Mouse (Mus musculus): ENCODE measurements around the gene Atp1b1. TPM values are rescaled to one million over a fixed set of nuclear protein-coding genes. Genes with fewer than 3 reads are reported as not detected.

Atp1b1 gene
- polyA plus RNA-seq (2014; fragmentation: Nextera tagmentation; extraction: Ambion mirVana): 23.7 and 32.9 TPM in 2 replicates

- Histone ChIP-seq H3K27ac (ENCODE audit: low read depth) (peak within 1 kb of the TSS; percentile 83), H3K9me3 (ENCODE audit: low read depth, low read length) (no peaks in the 10 kb centered on the region), H3K4me3 (ENCODE audit: low read depth, low read length) (peak within 1 kb of the TSS; percentile 58), H3K4me1 (ENCODE audit: insufficient read depth) (no peaks in the 10 kb centered on the region), H3K36me3 (ENCODE audit: insufficient read depth) (no peaks in the 10 kb centered on the region), H3K4me2 (peak within 1 kb of the TSS; percentile 83), H3K9ac (peak within 1 kb of the TSS; percentile 59), H3K27me3 (ENCODE audit: insufficient read depth, low read length) (peaks cover 42% of the 10 kb centered on the region)
- peak; percentile 93 for ATAC-seq (ENCODE audit: insufficient read depth)
- under 1% methylated on average over 35 of the region's 35 CpGs for WGBS
- DNase-seq: peak; percentile 90
- TF ChIP-seq CTCF (IDR thresholded peaks at IDR 0.05; ENCODE audit: low read depth): 0 out of 2 replicates have a peak, but pooled peaks have one; percentile 32
These were observed at the start of gene Atp1b1 for GRCm38 (mm10) chr1:164458245-164458613. Gene Atp1b1, minus strand, starts transcription at chr1:164458355.

GRCm38 (mm10) chr1:164505096-164505495 lies 46.9 kb upstream of the Atp1b1 start:
- Histone ChIP-seq H3K4me2 (no peak overlapping the region), H3K27me3 (ENCODE audit: insufficient read depth, low read length) (no peaks in the 10 kb centered on the region), H3K36me3 (ENCODE audit: insufficient read depth) (no peaks in the 10 kb centered on the region), H3K27ac (ENCODE audit: low read depth) (no peak overlapping the region), H3K9ac (no peak overlapping the region), H3K4me1 (ENCODE audit: insufficient read depth) (no peaks in the 10 kb centered on the region), H3K4me3 (ENCODE audit: low read depth, low read length) (no peak overlapping the region), H3K9me3 (ENCODE audit: low read depth, low read length) (no peaks in the 10 kb centered on the region)
- no peak for TF ChIP-seq CTCF (IDR thresholded peaks at IDR 0.05; ENCODE audit: low read depth)
- WGBS: 56% methylated on average over 3 of the region's 3 CpGs
- DNase-seq: no peak
- no peak for ATAC-seq (ENCODE audit: insufficient read depth)

DNA sequence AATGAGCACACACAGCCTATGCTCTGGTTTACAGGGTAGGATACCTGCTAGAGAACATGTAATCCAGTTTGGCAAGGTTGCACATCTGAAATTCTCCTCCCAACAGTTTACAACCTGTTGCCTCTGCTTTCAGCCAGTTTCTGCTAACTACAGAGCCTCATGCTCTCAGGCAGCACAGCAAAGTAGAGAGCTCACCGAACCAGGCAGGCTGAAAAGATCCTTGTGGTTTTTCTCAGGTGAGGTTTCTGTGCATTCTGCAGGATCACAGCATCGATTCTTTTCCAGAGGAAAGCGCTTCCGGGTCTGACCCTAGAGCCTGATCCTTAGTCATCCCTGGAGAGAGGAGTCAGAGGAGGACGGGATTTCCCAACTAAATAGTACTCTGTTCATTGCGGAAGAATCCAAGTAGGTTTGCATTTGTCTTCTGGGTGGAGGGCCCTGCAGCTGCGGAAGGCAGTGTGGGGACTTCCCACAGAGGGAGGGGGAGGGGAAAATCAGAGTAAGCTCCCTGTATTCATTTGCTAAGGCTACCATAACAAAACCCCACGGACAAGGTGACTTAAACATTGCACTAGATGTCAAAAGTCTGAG lies 45.1 kb upstream of the Atp1b1 start:
- no peak for DNase-seq
- H3K27ac ChIP-seq (ENCODE audit: low read depth): no peak overlapping the region
- 41% methylated on average over 8 of the region's 8 CpGs for WGBS

GRCm38 (mm10) chr1:164502231-164502630 lies 44.1 kb upstream of the Atp1b1 start:
- 66% methylated on average over 7 of the region's 7 CpGs for whole genome bisulfite sequencing
- H3K9me3 ChIP-seq (ENCODE audit: low read depth, low read length): no peaks in the 10 kb centered on the region
- H3K4me2 ChIP-seq: no peak overlapping the region
- no peak for TF ChIP-seq CTCF (IDR thresholded peaks at IDR 0.05; ENCODE audit: low read depth)
- no peak overlapping the region for H3K9ac ChIP-seq
- no peaks in the 10 kb centered on the region for H3K4me1 ChIP-seq (ENCODE audit: insufficient read depth)
- H3K27ac ChIP-seq (ENCODE audit: low read depth): no peak overlapping the region
- H3K27me3 ChIP-seq (ENCODE audit: insufficient read depth, low read length): no peaks in the 10 kb centered on the region
- ATAC-seq (ENCODE audit: insufficient read depth): no peak
- no peak for DNase-seq
- no peaks in the 10 kb centered on the region for H3K36me3 ChIP-seq (ENCODE audit: insufficient read depth)
- no peak overlapping the region for H3K4me3 ChIP-seq (ENCODE audit: low read depth, low read length)

More for the DNA sequence above, 45.1 kb upstream of the Atp1b1 start:
- ATAC-seq (ENCODE audit: insufficient read depth): no peak
- Histone ChIP-seq H3K4me2 (no peak overlapping the region), H3K4me3 (ENCODE audit: low read depth, low read length) (no peak overlapping the region), H3K9ac (no peak overlapping the region), H3K9me3 (ENCODE audit: low read depth, low read length) (no peaks in the 10 kb centered on the region), H3K4me1 (ENCODE audit: insufficient read depth) (no peaks in the 10 kb centered on the region), H3K27me3 (ENCODE audit: insufficient read depth, low read length) (no peaks in the 10 kb centered on the region), H3K36me3 (ENCODE audit: insufficient read depth) (no peaks in the 10 kb centered on the region)
- no peak for TF ChIP-seq CTCF (IDR thresholded peaks at IDR 0.05; ENCODE audit: low read depth)

GRCm38 (mm10) chr1:164494741-164495512 lies 36.8 kb upstream of the Atp1b1 start:
- ATAC-seq (ENCODE audit: insufficient read depth) (peak; percentile 69), DNase-seq (peak; percentile 26)
- no peaks in the 10 kb centered on the region for H3K27me3 ChIP-seq (ENCODE audit: insufficient read depth, low read length)

GRCm38 (mm10) chr1:164494215-164494614 lies 36.1 kb upstream of the Atp1b1 start:
- H3K36me3 ChIP-seq (ENCODE audit: insufficient read depth): no peaks in the 10 kb centered on the region
- no peak overlapping the region for H3K9ac ChIP-seq
- TF ChIP-seq CTCF (IDR thresholded peaks at IDR 0.05; ENCODE audit: low read depth): no peak
- H3K9me3 ChIP-seq (ENCODE audit: low read depth, low read length): no peaks in the 10 kb centered on the region
- ATAC-seq (ENCODE audit: insufficient read depth) (no peak), DNase-seq (no peak)
- WGBS: 44% methylated on average over 4 of the region's 4 CpGs
- peak overlapping the region; percentile 21; the same call in 1 of the 2 replicates for H3K27ac ChIP-seq (ENCODE audit: low read depth)
- H3K4me1 ChIP-seq (ENCODE audit: insufficient read depth): no peaks in the 10 kb centered on the region
- no peak overlapping the region for H3K4me3 ChIP-seq (ENCODE audit: low read depth, low read length)
- H3K4me2 ChIP-seq: no peak overlapping the region
- H3K27me3 ChIP-seq (ENCODE audit: insufficient read depth, low read length): no peaks in the 10 kb centered on the region

More at GRCm38 (mm10) chr1:164494741-164495512, 36.8 kb upstream of the Atp1b1 start:
- H3K27ac ChIP-seq (ENCODE audit: low read depth): peak overlapping the region; percentile 21
- no peak overlapping the region for H3K4me3 ChIP-seq (ENCODE audit: low read depth, low read length)
- no peak overlapping the region for H3K4me2 ChIP-seq
- WGBS: 53% methylated on average over 8 of the region's 8 CpGs
- H3K4me1 ChIP-seq (ENCODE audit: insufficient read depth): no peaks in the 10 kb centered on the region
- no peak overlapping the region for H3K9ac ChIP-seq
- no peaks in the 10 kb centered on the region for H3K36me3 ChIP-seq (ENCODE audit: insufficient read depth)
- no peak for TF ChIP-seq CTCF (IDR thresholded peaks at IDR 0.05; ENCODE audit: low read depth)
- H3K9me3 ChIP-seq (ENCODE audit: low read depth, low read length): no peaks in the 10 kb centered on the region

DNA sequence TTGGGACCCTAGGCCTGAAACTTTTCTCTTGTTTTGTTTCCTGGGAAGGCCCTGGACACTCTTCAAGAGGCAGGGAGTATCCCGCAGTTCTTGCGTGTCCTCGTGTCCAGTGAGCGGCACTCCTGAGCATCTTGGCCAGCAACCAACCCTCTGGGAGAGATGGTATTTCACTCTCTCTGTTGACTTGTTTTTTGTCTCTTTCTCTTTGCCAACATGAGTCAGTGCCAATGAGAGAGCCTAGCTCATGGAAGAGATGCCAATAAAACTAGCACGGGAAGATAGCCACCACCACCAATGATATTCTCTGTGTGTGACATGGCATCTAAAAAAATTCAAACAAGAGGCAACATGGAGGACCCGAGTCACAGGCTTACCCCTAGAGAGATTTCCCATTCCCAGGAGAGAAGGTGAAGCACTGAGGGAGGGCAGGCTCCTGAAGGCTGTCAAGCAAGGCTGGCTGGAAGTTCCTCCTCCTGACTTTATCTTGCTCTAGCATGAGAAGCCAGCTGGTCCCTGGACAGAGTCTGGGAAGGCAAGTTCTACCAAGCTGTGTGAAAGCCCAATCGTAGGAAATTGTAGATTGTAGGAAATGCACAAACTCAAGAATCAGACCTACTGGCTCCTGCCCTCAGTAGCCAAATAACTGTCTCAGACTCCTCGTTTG lies 35.0 kb upstream of the Atp1b1 start:
- 70% methylated on average over 8 of the region's 8 CpGs for WGBS
- DNase-seq: no peak
- TF ChIP-seq CTCF (IDR thresholded peaks at IDR 0.05; ENCODE audit: low read depth): no peak
- no peak overlapping the region for H3K27ac ChIP-seq (ENCODE audit: low read depth)
- no peak overlapping the region for H3K4me2 ChIP-seq
- H3K9me3 ChIP-seq (ENCODE audit: low read depth, low read length): no peaks in the 10 kb centered on the region
- no peaks in the 10 kb centered on the region for H3K4me1 ChIP-seq (ENCODE audit: insufficient read depth)
- no peaks in the 10 kb centered on the region for H3K27me3 ChIP-seq (ENCODE audit: insufficient read depth, low read length)
- no peak overlapping the region for H3K4me3 ChIP-seq (ENCODE audit: low read depth, low read length)
- H3K9ac ChIP-seq: no peak overlapping the region
- no peaks in the 10 kb centered on the region for H3K36me3 ChIP-seq (ENCODE audit: insufficient read depth)
- no peak for ATAC-seq (ENCODE audit: insufficient read depth)
